Mouse (Mus musculus): Measurements from ENCODE around the gene Efna4. TPM values are rescaled to one million over a fixed set of nuclear protein-coding genes. Genes with fewer than 3 reads are reported as not detected.

Efna4 gene
- total and polyA plus RNA-seq, 3 experiments, result 0.63 to 1.9 (median 1.8) TPM

- peak; percentile 77 for DNase-seq
Observed at GRCm38 (mm10) chr3:89330948-89331347, 6.9 kb downstream of the Efna4 start.

GRCm38 (mm10) chr3:89330346-89330745 is 7.5 kb downstream of the Efna4 start:
- no peak for DNase-seq

- no peak for DNase-seq
Observed at GRCm38 (mm10) chr3:89328623-89329022, 9.2 kb downstream of the Efna4 start.

GRCm38 (mm10) chr3:89327371-89327870 is 10.4 kb downstream of the Efna4 start:
- DNase-seq, result no peak

- DNase-seq, result no peak
Observed at GRCm38 (mm10) chr3:89325882-89326281, 11.9 kb downstream of the Efna4 start.

- DNase-seq, result peak; percentile 87
Observed at GRCm38 (mm10) chr3:89322514-89323165, 15.2 kb downstream of the Efna4 start, which contains the start of gene Efna3. Gene Efna3 (minus strand): TSS chr3:89322965.

GRCm38 (mm10) chr3:89322131-89322500 is 15.7 kb downstream of the Efna4 start:
- no peak for DNase-seq

- DNase-seq, result peak; percentile 38
Observed at GRCm38 (mm10) chr3:89321183-89322130, 16.4 kb downstream of the Efna4 start.

- peak; percentile 62 for DNase-seq
Observed at GRCm38 (mm10) chr3:89320581-89321182, 17.1 kb downstream of the Efna4 start.

- DNase-seq, result no peak
Observed at GRCm38 (mm10) chr3:89319591-89320350, 18.1 kb downstream of the Efna4 start.

GRCm38 (mm10) chr3:89318971-89319590 is 18.7 kb downstream of the Efna4 start:
- no peak for DNase-seq

GRCm38 (mm10) chr3:89318316-89318715 is 19.5 kb downstream of the Efna4 start:
- DNase-seq, result no peak

- no peak for DNase-seq
Observed at GRCm38 (mm10) chr3:89317246-89317645, 20.6 kb downstream of the Efna4 start.

- peak; percentile 90 for DNase-seq
Observed at GRCm38 (mm10) chr3:89316833-89317232, 21.0 kb downstream of the Efna4 start.

GRCm38 (mm10) chr3:89315930-89316831 is 21.6 kb downstream of the Efna4 start:
- no peak for DNase-seq

GRCm38 (mm10) chr3:89315195-89315929 is 22.5 kb downstream of the Efna4 start:
- DNase-seq, result peak; percentile 67

GRCm38 (mm10) chr3:89314791-89315190 is 23.0 kb downstream of the Efna4 start:
- no peak for DNase-seq

GRCm38 (mm10) chr3:89314340-89314739 is 23.5 kb downstream of the Efna4 start:
- DNase-seq, result no peak

GRCm38 (mm10) chr3:89308089-89308488 is 29.7 kb downstream of the Efna4 start:
- peak; percentile 75 for DNase-seq
